Mouse (Mus musculus) cerebellum, adult 18-20 months (tissue): ENCODE results near the gene Snd1.
"Not testable (repeated sequence)": the region's sequence is repeated elsewhere in the genome, so short reads cannot be mapped to it uniquely, and the experiment has no call there.

Source experiments
- DNase-seq, 2 experiments: peaks; one replicate each; pipeline ENCODE4 v3.0.0; 2021

The Snd1 gene

DNA sequence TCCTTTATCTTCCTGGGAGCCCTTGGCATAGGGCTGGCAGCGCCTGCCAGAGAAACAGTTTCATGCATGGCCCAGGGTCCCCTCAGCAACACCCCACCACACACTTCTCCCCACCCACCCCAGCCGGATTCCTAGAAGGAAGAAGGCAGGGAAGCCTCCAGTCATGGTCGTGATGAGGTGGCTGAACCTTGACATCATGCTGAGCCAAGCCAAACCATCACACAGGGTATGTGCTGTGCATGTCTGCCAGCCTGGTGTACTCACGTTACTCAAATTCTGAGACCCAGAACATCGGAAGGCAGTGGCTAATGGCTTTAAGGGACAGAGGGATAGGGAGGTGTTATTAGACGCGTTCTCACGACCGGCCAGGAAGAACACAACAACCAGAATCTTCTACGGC is 448.9 kb downstream of the Snd1 start:
- DNase-seq = no peak

DNA sequence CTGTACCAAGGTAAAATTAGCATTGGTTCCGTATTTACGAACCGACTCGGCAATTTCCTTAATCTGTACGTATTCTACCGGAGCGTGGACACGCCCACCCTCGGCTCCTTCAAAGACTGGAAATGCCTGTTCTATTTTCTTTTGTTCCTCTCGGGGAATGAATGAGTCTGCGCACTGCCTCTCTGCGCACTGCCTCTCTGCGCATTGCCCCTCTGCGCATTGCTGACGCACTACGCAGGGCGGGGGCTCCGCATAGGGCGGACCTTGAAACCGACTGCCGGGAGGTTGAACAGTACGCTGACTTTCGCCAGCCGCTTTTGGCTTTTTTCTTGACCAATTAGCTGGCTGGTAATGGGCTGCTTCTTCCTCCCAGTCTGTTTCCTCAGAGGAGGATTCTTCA is 453.0 kb downstream of the Snd1 start:
- not testable (repeated sequence) for DNase-seq

DNA sequence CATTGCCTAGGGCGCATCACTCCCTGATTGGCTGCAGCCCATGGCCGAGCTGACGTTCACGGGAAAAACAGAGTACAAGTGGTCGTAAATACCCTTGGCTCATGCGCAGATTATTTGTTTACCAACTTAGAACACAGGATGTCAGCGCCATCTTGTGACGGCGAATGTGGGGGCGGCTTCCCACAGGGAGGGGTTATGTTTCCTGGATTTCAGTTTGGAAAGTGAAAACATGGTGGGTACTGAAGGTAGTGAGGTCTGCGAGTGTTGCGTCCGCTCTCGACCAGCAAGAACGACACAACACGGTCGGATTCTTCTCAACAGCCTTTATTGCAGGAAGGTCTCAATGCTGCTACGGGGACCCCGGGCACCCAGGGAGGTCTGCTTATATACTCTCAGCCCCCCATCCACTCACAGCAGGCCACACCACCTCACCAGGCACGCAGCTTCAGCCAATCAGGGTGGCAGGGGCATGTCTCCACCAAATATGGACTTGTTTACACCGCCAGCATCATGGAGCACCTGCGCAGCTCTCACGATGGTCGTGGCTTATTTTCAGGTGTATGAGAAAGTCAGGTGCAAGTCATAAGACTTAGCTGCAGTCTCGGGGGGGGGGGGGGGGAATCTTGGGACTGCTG is 454.3 kb downstream of the Snd1 start:
- DNase-seq = not testable (repeated sequence)

DNA sequence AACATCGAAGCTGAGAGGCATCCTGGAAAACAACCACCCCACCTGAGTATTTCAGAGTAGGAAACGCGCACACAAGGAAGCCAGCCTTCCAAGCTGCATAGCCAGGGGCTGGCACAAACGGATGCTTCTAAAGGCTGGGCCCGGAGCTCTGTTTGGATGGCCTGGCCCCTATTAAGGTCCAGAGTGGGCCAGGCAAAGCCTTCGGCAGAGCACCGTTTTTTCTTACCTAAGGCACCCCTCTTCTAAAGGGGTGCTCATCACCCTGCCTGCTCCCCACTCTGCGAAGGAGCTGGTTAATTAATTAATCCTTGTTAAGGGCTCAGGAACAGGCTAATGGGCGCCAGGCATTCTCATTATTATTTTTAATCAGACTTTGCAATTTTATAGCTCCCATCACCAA is 456.3 kb downstream of the Snd1 start:
- no peak for DNase-seq

DNA sequence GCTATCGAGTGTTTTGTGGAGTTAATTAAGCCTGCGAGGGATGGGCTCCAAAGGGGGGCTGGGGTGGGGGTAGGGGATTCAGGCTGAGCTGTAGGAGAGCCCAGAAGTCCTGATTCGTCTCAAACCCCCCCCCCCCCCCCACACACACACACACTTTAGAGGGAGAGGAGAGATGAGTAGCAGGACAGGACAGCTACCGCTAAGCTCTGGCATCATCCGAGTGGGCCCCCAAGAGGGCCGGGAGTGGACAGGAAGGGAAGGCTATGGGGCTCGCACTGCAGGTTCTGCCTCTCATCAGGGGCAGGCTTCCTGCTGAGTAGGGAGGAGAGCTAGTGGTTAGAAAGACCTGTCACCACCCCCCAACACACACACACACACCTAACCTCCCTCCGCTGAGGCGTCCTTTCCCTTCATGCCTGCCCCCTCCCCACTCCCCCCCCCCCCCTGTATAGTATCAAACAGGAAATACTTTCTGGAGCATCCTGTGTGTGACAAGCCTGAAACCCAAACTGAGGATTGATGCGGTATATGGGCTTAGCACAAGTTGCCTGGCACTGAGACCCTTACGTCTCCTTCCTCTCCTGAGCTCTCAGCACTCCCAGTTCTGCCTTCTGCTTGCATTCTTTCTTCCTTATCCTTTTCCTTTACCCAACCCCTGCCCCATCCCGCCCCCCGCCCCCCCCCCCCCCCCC is 456.8 kb downstream of the Snd1 start:
- no peak for DNase-seq

DNA sequence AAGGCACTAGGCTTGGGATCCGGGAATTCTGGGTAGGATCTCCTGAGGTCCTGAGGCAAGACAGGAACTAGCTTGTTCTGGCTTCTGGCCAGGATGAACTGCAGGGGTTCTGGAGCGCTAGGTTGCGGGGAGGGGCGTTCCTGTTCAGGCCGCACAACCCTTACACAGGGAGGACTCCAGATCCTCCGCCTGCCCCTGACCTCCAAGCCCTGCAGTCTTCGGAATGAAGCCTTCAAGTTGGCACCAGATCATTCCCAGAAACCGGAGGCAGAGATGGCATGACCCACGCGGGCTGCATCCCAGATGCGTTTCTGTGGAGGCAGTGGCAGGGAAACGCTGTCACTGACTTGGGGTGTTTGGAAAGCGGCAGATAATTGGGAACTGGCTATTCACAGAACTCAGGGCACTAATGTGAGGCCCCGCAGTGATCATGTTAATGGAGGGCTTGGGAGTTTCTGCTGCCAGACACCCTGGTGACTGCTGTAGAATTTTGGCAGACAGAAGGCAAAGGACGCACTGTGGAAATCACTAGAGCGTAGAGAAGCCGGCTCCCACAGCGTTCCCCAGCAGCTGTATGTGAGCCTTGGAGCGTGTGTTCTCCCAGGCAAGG is 457.5 kb downstream of the Snd1 start:
- peak; percentile 55 to 61 for DNase-seq

DNA sequence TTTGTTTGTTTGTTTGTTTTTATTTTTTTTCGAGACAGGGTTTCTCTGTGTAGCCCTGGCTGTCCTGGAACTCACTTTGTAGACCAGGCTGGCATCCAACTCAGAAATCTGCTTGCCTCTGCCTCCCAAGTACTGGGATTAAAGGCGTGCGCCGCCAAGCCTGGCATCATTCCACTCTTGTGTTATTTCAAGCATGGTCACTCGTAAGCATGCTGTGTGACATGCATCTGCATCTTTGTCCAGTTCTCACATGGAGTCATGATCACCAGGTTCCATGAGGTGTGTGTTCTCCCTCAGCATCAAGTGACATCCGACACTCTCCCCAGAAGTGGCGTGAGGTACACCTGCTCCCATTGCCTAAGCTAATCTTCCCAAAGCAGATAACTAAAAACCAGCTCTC is 460.8 kb downstream of the Snd1 start:
- no peak for DNase-seq

DNA sequence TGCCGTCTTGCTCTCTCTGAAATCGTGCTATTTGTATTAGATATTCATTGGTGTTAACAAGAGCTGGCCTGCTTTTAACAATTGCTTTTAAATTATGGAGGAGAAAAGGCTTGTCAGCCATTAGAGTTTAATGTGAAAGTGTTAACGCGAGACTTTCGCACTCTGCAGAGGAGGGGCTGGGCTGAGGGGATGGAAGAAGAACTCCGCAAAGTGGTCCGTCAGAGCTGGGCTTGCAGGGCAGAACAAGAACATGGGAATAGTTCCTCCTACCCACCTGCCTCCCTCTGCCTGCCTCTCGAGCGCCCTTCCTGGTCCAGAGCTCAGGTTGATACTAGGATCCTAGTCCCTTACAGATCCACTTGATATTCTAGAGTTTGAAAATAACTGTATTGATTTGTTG is 472.3 kb downstream of the Snd1 start:
- no peak for DNase-seq

DNA sequence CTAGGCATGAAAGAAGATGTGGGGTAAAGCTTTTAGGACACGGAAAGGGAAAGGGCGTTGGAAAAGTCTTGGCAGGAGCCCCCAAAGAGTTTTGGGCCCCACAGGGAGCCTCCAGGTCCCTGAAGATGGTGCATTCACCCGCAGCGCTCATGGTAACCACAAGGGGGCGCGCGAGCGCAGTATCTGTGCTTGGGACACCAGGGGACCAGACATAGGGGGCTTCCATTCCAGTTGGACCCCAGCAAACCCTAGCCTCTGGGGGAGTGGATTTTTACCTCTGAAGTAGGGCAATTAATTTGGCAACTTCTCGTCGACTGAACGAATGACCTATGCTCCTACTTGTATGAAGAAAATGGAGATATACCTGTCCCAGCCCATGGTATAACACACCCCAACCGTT is 474.3 kb downstream of the Snd1 start:
- peak; percentile 79 to 92 for DNase-seq

DNA sequence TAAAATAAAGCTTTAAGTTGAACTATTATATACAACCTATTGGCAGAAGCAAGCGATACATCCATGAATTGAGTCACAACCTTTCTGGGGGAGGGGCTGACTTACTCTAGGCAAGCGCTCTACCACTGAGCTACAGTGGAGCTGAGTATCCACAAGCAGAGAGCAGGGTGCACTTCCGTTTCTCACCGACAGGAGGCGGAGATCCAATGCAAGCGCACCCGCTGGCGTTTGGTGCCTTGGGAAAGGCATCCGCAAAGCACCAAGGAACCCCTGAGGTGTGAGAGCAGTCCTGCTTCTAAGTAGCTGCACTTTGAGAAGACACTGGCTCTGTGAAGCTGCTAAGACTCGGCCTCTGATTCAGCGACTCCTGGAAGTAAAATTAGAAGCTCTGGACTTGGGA is 480.6 kb downstream of the Snd1 start:
- DNase-seq = peak; percentile 76 to 79

DNA sequence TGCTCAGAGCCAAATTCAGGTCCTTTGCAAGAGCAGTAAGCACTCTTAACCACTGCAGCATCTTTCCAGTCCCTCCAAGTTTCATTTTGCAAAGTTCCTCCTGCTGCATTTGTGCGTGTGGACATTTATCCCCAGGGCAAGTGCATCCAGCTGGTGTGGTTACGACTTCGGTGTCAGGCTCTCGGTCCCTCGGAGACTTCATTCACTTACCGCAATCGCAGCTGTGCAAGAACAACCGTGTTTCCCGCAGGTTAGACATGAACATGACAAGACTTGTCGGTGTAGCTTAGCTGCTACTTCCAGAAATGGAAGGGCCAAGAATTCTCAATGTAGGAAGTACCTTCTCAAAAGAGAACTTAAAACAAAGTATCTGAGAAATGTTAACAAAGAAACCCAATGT is 482.5 kb downstream of the Snd1 start:
- no peak for DNase-seq

DNA sequence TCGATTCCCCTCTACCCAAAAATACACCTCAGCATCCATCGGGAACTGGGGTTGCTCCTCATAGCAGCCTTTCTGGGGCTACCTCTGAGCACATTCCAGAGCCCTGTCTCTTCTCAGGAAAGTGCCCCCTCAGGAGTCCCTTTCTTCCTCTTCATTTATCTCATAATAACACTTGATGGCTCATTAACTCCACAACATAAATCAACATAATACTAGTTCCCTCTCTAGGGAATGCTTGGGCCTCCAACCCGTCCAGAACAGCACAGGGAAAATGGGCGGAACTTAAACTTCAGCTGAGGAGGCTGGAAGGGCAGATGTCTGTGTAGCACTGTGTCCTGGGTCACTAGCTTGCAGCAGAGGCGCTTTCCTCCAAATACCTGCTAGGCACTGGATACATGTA is 488.2 kb downstream of the Snd1 start:
- DNase-seq = no peak

DNA sequence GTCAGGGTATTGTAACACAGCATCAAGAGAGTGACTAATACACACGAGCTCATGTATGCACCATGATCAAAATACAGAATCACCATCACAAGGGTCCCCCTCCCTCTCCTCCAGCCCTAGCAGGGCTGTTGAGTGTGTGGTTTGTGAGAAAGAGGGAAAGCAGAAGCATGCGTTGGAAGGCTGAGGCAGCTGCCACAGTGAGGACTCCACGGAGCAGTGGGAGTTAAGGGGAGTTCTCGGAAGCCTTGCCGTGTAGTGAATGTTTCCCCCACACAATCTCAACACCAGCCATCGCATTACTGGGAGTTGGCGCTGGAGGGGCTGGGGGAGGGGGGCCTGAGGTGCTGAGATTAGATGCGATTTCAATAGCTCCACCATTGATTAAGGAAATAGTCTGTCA is 490.3 kb downstream of the Snd1 start:
- no peak for DNase-seq

DNA sequence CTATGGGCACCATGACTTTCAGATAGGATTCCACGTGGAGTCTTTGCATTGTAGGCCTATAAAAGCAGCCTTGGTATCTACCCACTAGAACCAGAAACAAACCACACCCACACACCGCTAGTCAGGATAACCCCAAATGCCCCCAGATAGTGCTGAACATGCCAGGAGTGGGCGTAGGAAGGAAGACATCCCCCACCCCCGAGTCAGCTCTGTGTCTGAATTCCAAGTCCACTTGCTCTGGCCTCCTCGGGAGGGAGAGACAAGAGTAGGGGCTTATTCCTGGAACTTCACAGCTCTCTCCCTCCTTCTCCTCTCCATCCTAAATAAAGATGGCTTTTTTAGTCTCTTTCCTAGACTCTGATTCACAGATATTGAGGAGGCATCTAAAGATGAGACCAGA is 494.7 kb downstream of the Snd1 start:
- no peak for DNase-seq

DNA sequence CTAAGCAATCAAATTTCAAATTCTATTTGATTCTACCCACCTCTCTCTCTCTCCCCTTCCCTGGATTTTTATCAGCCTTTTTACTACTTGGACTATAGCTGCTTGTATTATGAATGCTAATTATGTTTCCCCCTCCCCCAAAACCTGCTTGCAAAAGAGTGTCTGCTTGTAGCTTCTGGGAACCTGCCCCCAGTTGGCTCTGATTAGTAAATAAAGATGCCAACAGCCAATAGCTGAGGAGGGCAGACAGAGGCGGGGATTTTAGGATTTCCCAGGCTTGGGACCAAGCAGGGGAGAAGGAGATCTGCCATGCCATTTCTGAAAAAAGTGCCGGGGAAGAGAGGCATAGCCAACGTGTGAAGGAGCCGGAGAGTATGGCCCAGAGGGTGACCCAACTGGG is 495.8 kb downstream of the Snd1 start:
- peak in 1 of 2 experiments; percentile 1 for DNase-seq

DNA sequence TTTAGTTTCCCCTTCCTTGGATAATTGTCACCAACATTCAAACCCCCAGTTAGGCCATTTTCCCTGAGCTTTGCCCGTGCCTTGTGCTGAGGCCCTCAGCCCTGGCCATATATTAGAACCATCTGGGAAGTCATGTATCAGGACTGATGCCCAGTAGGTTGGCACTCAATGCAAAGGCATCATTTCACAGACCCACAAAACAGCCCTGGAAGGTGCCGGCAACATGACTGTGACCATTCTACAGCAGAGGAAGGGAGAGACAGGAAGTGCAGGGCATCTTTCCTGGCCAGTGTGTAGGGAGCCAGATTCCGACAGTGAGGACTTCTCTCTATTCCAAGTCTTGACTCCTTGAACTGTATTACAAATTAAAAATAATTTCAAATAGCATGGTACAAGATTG is 499.6 kb downstream of the Snd1 start:
- peak; percentile 82 to 86 for DNase-seq

DNA sequence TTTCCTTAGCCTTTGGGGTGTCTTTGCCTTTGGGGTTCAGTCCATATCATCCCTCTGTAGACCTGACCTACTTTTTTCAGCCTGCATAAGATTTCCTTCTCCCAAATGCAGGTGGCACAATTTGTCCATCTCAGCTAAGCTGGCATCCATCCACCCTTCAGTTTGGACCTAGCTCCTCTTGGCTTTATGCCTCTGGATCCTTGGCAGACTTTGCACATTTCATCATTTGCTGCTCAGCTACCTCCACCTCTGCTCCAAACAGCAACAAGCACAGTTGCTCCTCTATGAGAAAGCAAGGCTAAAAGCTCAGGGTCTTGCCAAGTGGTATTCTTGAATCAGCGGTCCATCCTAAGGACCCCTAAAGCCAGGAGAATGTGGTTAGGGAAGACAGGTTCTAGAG is 500.2 kb downstream of the Snd1 start:
- peak; percentile 94 to 95 for DNase-seq

DNA sequence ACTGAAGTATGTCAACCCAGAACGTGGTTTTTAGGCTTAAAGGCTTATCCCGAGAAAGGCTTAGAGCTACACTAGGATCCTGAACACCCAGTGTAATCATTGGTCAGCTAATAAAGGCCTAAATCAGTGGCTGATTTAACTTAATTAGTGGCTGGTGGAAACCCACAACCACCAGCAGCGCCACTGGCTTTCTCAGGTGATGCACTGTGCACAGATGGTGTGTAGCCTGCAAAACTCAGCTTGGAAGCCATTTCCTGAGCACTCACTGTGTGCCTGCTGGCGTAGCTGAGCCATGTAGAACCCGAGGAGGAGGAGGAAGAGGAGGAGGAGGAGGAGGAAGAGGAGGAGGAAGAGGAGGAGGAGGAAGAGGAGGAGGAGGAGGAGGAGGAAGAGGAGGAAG is 503.1 kb downstream of the Snd1 start:
- peak; percentile 52 to 61 for DNase-seq

DNA sequence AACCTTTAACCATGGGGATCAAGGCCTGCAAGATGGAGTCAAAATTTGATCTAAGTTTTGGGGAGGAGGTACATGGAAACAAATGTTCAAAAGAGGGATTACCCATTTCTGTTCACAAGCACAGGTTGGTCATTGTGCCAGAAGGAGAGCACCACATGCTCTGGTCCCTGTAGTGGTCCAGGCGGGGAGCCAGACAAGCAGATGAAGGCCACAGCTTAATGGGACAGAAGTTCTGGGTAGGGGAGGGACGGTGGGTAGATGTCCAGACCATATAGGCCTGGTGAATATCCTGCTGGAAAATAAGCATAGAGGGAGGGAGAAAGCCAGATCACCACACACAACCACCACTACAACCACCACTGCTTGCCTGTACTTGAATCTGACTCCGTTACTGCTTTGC is 503.9 kb downstream of the Snd1 start:
- peak; percentile 65 to 66 for DNase-seq

DNA sequence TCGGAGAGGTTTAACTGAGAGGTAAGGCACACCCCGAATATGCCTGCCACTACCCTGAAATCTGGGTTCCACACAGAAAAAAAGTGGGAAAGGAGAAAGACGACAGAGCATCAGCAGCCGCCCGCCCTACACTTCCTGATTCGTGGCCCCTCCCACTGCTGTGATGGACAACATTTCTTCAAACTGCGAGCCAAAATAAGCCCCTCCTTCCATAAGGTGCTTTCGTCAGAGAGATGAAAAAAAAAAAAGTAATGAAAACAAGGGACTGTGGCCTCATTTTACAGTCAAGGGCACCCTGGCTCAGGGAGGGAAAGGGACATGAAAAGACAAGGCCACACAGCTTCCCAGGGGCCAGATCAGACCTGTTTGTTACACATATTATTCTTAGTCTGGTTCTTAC is 504.6 kb downstream of the Snd1 start:
- peak in 1 of 2 experiments; percentile 31 for DNase-seq

DNA sequence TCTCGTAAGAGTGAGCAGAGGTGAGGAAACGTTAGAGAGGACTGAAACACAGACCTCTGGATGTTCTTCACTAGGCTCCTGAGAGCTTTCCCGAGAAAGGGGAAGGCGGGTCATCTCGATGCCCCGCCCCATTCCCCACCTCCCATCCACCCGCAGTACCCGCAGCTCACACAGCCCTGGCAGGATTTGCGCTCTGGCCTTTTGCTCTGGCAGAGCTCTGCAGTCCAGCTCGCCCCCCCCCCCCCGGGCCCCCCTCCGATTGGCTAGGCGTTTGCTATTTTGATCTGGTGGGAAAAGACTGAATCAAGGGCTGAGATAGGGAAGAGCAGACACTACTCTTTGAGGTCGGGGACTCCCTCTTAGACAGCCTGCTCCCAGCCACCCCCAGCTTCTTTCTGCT is 505.3 kb downstream of the Snd1 start:
- peak; percentile 70 to 71 for DNase-seq

DNA sequence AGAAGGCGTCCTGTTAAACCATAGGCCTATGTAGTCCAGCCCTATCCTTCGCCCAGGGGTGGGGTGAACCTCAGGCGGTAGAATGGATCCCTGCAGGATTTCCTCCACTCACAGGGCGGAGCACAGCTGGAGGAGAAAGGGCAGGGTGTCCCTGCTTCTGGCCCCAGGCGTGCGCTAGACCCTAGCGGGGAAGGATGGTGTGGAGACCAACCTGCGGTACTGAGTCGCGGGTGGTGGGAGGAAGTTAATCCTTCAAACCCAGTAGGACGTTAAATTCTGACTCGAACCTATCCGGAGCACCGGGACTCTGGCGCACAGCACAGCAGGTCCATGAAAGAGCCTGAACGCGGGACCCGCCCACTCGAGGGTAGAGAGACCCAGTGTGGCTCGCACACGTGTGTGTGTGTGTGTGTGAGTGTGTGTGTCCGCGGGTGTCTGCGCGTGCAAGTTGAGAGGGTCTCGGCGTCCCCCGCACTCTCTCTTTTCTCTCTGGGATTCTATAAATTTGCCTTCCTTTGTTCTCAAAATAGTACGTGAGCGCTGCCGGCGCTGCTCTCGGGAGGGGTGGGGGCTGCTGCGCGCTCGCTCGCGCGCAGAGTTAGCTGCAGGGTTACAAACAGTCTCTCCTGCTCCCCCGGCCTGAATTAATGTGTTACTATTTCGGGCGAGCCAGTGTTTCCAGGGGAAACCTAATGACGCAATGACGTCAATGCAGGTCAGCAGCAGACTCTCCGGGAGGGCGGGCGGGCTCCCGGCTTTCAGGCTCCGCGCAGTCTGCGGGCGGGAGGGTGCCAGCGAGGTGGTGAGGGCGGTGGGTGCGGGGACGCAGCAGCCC is 506.0 kb downstream of the Snd1 start:
- DNase-seq = peak; percentile 82 to 87

DNA sequence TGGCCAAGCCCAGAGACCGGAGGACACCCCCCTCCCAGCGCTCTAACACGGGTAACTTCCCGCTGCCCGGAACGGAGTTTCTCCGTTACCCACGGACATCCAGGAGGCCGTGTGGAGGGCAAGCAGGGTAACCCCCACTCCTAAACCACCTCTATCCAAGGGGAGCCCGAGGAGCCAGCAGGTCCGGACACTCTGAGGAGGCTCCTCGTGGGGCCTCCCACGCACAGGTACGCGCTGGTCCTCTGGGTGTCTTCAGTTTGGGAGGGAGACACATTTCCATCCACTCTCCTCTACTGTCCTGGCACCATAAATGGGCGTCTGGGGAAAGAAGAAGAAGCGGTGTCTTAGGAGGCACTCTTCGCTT is 506.6 kb downstream of the Snd1 start:
- DNase-seq = no peak
